Mouse (Mus musculus): ENCODE measurements at regions not wholly inside any gene's neighbourhood (a gene's known extent, or its start where the extent isn't known, plus 50 kb on each side); places are given as distances from the start of the nearest gene placed in this dataset.
A peak's percentile ranks its signal among the peaks of the same experiment; 100 is the strongest.

DNA sequence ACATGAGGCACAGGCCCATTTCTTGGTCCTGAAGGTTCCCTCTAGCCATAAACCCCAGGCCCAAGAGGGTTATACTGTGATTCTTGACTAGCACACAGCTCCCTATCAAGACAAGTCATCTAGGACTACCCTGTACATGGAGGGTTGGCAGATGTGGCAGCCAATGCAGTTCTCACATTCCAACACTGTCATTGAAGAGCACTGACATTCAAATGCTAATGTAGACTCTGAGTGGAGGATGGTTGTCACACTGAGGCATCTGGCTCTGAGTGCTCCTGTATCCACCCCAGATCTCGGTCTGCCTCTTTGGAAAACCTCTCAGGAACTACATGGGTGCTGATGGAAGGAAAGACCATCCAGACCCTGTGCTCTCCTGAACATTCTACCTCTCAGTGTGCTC is 900.5 kb upstream of the 1700015G11Rik start:
- no peak for DNase-seq (ENCODE audit: inconsistent age in 2 of 2, low spot score in 1 of 2)

- no peak for DNase-seq (ENCODE audit: inconsistent age in 2 of 2, low spot score in 1 of 2)
These were observed 895.8 kb upstream of the 1700015G11Rik start for GRCm38 (mm10) chr7:52911279-52911678.

DNA sequence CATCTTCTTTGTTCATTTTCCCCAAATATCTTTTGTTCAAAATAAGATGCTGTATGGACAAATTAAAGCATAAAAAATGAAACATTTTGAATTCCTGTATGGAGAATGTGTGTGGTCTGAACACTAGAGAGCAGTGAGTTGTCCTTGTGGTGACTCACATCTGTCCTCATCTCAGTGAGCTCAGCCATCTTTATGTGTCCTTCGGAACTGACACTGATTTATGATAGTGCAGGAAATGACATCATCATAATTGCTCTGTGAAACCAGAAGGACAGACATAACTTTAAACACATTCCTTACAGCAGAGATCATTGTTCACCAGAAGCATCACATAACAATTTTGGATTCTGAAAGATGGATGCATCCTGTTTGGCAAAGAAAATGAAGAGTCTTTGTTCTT is 850.2 kb upstream of the 1700015G11Rik start:
- peak; percentile 19 to 83 for DNase-seq (ENCODE audit: inconsistent age in 2 of 2, low spot score in 1 of 2)

- DNase-seq (ENCODE audit: inconsistent age in 2 of 2, low spot score in 1 of 2): no peak
These were observed 806.8 kb upstream of the 1700015G11Rik start for GRCm38 (mm10) chr7:52822310-52822709.

- DNase-seq (ENCODE audit: inconsistent age in 2 of 2, low spot score in 1 of 2): no peak
These were observed 792.6 kb upstream of the 1700015G11Rik start for GRCm38 (mm10) chr7:52808178-52808577.

Data from adrenal gland, adult (tissue).